Mouse (Mus musculus) urinary bladder, adult 2 months (tissue): ENCODE results near the gene Hist2h3b. TPM values are rescaled to one million over a fixed set of nuclear protein-coding genes. Genes with fewer than 3 reads are reported as not detected.

Experiments used
- DNase-seq: peaks from one replicate; pipeline ENCODE4 v3.0.0; 2022; ENCODE audit warnings: low spot score
- polyA plus RNA-seq: library from polyadenylated mRNA; depleted of rRNA; stranded (reverse); fragments of >200 nt; gene quantifications from 2 replicates; pipeline ENCODE4 v1.2.3, GENCODE M21; 2012; rRNA removed

Gene Hist2h3b
- polyA plus RNA-seq = 1.9 and 3.2 TPM in 2 replicates

DNA sequence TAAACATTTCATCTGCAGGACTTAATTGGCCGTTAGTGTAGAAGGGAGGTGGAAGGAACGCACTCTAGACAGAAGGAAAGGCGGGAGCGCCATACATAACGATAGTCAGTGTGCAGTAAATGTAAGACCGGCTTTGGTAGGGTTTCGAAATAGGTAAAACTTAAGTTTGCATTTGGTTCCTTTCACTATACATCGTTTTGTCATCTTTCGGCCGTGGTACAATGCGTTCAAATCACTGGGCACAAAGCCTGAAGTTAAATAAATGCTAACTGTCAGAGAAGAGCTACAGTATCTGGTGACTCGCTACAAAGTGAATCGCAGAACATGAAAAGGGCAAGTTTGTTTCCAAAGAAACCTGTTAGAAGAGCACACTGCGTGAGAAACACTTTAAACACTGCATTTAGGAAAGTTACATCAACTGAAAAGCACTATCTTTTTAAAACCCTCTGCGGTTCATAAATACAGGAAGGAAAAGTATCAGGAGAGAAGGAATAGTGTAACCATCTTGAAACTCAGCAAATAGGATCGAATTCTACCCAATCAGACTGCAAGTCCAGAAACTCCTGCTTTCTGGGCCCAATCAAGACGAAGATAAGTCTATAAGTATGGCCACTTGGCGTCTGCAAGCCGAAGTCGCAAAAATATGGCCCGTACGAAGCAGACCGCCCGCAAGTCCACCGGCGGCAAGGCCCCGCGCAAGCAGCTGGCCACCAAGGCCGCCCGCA lies at the start of gene Hist2h3b:
TSS of gene Hist2h3b (plus strand) at position 604 of the 725 bp plus-strand sequence.
- DNase-seq = peak; percentile 71

- DNase-seq = no peak
Measured at GRCm38 (mm10) chr3:96219191-96219641, 49.2 kb upstream of the Hist2h3b start.

GRCm38 (mm10) chr3:96219661-96220130 lies 48.8 kb upstream of the Hist2h3b start, which contains the start of the genes Bola1 and Hist2h2ab:
Gene Bola1, minus strand, starts transcription at chr3:96219709.
Gene Hist2h2ab, plus strand, starts transcription at chr3:96219865.
- DNase-seq = peak; percentile 84

- DNase-seq = peak; percentile 67
Measured at GRCm38 (mm10) chr3:96220131-96220764, 48.2 kb upstream of the Hist2h3b start.

DNA sequence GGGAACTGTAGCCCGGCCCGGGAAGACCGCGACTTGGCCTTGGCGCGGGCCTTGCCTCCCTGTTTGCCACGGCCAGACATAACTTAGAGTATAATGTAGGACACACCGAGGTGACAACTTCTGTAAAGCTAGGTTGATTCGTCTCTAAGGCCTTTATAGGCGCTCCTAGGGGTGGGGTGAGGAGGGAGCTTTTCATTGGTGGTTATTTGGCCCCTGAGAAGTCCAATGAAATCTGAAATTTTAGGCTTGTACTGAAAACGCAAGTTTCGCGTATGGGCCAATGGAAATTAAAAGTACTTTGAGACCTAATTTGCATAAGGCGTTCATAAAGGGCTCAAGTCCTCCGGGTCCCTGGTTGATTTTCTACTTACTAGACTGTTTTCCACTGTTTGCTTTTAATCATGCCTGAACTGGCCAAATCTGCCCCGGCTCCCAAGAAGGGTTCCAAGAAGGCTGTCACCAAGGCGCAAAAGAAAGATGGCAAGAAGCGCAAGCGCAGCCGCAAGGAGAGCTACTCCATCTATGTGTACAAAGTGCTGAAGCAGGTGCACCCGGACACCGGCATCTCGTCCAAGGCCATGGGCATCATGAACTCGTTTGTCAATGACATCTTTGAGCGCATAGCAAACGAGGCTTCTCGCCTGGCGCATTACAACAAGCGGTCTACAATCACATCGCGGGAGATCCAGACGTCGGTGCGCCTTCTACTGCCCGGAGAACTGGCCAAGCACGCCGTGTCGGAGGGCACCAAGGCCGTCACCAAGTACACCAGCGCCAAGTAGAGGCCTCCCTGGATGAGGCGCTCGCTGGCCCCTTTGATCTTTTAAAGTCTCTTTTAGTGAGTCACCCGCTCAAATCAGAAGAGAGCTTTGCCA lies 47.5 kb upstream of the Hist2h3b start, which contains the start of the genes Hist2h2ac and Hist2h2be:
TSS of gene Hist2h2ac (minus strand) at position 116 of the 875 bp plus-strand sequence.
TSS of gene Hist2h2be (plus strand) at position 355 of the 875 bp plus-strand sequence.
- DNase-seq = peak; percentile 72

DNA sequence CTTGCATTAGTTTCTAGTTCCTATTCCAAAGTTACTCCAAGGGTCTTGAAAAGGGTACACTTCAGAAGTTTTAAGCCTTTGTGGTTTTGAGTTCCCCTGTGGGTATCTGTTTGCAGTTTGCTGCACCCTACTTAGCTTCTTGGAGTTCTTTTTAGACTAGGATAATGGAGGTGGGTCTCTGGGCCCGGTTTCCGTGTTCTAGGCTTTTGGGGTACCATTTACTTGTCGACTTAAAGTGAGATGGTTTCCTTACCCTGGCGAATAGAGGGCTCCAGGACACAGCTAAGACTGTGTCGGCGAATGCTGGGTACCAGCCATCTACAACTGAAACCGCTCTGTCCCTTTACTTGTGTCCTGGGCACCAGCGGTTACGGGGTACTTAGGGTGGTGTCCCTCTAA lies 46.8 kb upstream of the Hist2h3b start:
- DNase-seq = no peak

GRCm38 (mm10) chr3:96222774-96223173 lies 45.7 kb upstream of the Hist2h3b start:
- no peak for DNase-seq

DNA sequence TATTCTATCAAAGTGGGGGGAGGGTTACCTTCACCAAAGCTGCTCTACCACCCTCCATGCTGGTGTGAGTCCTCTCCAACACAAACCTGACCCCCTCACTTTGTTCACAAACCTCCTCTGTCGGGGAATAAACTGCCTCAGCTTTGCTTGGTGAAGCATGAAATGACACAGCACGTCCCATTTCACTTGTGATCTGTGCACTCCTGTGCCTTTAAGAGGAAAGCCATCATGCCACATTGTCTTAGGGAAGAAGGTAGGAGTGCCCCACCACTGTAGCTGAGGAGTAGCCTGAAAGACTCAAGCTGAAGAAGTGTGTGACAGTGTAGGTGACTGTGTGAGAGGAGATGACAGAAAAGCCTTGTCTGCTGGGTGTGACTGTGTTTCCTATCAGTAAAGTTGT lies 43.0 kb upstream of the Hist2h3b start:
- no peak for DNase-seq

GRCm38 (mm10) chr3:96226695-96227648 lies 41.5 kb upstream of the Hist2h3b start:
- no peak for DNase-seq

- DNase-seq = no peak
Measured at GRCm38 (mm10) chr3:96228828-96229227, 39.6 kb upstream of the Hist2h3b start.

DNA sequence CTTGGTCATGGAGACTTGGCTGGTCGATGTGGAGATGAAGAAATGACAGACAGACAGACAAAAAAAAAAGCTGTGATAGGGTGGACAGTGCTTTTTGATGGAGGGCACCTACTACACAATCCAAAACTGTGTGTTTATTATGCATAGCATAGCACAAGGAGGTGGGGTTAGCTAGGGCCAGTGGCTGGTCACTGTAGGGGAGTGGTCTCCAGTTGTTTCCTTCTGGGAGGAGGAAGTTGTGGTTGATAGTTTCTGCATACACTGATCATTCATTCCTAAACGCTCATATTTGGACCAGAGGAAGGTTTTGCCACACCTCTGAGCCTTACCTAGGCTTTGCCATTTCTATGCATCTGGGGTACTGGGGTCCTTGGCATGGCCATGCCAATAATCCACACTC lies 38.0 kb upstream of the Hist2h3b start:
- DNase-seq = no peak

DNA sequence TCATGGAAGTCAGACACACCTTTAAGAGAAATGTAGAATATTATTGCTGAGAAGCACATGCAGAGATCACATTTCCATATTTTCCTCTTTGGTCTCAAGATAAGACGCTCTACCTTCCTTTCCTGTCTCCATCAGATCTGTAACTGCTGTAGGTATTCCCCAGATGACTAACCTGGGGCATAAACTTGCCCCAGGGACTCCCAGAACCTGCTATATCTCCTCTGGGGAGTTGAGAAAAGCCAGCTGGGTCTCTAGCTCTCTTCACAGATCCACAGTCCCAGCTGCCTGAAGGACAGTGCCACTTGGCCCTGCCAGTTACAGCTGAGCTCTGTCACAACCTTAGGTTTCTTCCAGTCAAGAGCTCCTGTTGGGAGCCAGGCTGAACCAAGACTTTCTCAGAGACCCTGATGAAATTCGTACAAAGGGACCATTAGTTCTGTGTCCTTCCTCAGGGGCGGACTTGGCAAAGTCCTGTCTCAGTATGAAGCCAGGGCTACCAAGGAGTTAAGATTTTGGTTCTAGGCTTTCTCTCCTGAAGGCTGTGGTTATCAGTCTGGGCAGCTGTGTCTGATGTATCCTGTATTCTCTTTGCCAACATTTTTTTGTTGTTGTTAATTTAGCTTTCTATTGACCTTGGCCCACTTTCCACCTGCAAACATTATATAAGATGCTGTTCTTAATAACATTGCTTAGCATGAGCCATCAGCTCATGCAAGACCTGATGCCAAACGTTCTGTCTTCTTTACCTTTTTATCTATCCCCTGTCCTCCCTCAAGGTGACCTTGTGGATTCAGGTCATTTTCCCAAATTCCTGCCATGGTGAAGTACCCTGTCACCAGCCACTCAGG lies 37.3 kb upstream of the Hist2h3b start:
- no peak for DNase-seq

- no peak for DNase-seq
Measured at GRCm38 (mm10) chr3:96231758-96232120, 36.7 kb upstream of the Hist2h3b start.

- DNase-seq = no peak
Measured at GRCm38 (mm10) chr3:96234914-96235313, 33.5 kb upstream of the Hist2h3b start.

- no peak for DNase-seq
Measured at GRCm38 (mm10) chr3:96235836-96236235, 32.6 kb upstream of the Hist2h3b start.

DNA sequence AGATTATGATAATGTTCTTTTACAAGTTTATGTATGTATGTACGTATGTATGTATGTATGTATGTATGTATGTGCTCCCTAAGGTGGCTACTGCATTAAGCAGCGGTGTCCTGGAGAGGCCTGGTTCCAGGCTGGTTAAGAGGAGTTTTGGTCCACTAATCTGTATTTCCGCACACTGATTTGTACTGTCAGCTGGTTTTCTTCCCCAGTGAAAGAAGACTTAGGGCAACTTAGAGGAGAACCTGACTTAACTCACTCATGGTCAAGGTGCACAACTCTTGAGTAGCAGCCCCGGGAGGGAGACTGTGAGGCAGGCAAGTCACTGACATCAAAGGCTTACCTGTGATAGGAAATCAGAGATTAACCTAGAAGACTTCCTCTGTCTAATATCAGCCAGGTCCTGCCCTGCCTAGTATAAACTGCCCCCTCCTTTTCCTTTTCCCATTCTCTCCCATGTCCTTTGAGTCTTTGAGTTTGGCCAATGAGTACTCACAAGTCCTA lies 31.6 kb upstream of the Hist2h3b start:
- DNase-seq = no peak

DNA sequence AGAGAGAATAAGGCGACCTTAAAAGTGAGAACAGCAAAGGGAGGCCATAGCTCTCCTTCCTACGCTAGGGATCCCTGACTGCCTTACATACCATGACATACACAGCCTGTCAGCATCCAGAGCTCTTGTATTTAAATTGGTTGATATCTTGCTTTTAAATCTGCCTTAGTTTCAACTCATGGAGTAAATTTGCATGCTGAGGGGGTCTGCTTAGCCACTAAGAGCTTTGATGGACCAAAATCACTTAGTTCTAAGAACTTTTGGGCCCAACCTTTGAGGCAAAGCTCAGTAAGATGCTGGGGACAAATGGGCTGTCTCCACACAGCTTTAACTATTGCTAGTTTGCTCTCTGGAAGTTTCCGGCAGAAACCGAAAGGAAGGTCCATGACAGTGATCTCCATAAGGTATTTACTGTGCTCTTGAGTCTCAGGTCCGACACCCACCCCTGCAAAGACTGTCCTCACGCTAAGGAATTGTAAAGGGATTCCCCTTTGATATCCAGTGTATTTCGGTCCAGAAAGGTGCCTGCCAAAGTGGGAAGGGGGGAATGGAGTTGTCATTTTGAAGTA lies 31.0 kb upstream of the Hist2h3b start:
- DNase-seq = no peak

- DNase-seq = no peak
Measured at GRCm38 (mm10) chr3:96237904-96238511, 30.4 kb upstream of the Hist2h3b start.
